Mouse (Mus musculus): Measurements from ENCODE around the gene Cox7b. TPM values are rescaled to one million over a fixed set of nuclear protein-coding genes. Genes with fewer than 3 reads are reported as not detected.
"Not testable (repeated sequence)": the region's sequence is repeated elsewhere in the genome, so short reads cannot be mapped to it uniquely, and the experiment has no call there.

The Cox7b gene
- 100 to 1,000 TPM; 315 to 325 TPM for total RNA-seq (2021)

- DNase-seq (ENCODE audit: extremely low spot score in 1 of 2, low spot score in 1 of 2), result peak; percentile 43 to 64
These were observed at the start of gene Cox7b for GRCm38 (mm10) chrX:106015571-106016322. Cox7b (plus strand) TSS chrX:106015700.

- DNase-seq (ENCODE audit: extremely low spot score in 1 of 2, low spot score in 1 of 2), result no peak
These were observed 13.9 kb upstream of the Cox7b start for GRCm38 (mm10) chrX:106001605-106002004.

GRCm38 (mm10) chrX:106010762-106011161 lies 4.7 kb upstream of the Cox7b start:
- no peak for DNase-seq (ENCODE audit: extremely low spot score in 1 of 2, low spot score in 1 of 2)

GRCm38 (mm10) chrX:106011465-106012159 lies 3.9 kb upstream of the Cox7b start, which contains the start of gene Magt1:
Magt1 (minus strand) TSS chrX:106011906.
- DNase-seq (ENCODE audit: extremely low spot score in 1 of 2, low spot score in 1 of 2), result peak; percentile 19 to 52

- no peak for DNase-seq (ENCODE audit: extremely low spot score in 1 of 2, low spot score in 1 of 2)
These were observed 2.9 kb upstream of the Cox7b start for GRCm38 (mm10) chrX:106012559-106012958.

GRCm38 (mm10) chrX:106013217-106013616 lies 2.3 kb upstream of the Cox7b start:
- peak; percentile 12 to 56 for DNase-seq (ENCODE audit: extremely low spot score in 1 of 2, low spot score in 1 of 2)

GRCm38 (mm10) chrX:106014741-106015377 lies 641 bp upstream of the Cox7b start:
- DNase-seq (ENCODE audit: extremely low spot score in 1 of 2, low spot score in 1 of 2), result not testable (repeated sequence)

GRCm38 (mm10) chrX:106017102-106017501 lies 1.6 kb downstream of the Cox7b start:
- DNase-seq (ENCODE audit: extremely low spot score in 1 of 2, low spot score in 1 of 2), result no peak

- no peak for DNase-seq (ENCODE audit: extremely low spot score in 1 of 2, low spot score in 1 of 2)
These were observed 2.0 kb downstream of the Cox7b start for GRCm38 (mm10) chrX:106017516-106017915.

- peak; percentile 62 to 80 for DNase-seq (ENCODE audit: extremely low spot score in 1 of 2, low spot score in 1 of 2)
These were observed 11.2 kb downstream of the Cox7b start, which contains the start of gene Atp7a for GRCm38 (mm10) chrX:106026418-106027342. Atp7a (plus strand) TSS chrX:106027276.

- no peak for DNase-seq (ENCODE audit: extremely low spot score in 1 of 2, low spot score in 1 of 2)
These were observed 11.8 kb downstream of the Cox7b start for GRCm38 (mm10) chrX:106027343-106027674.

GRCm38 (mm10) chrX:106030176-106030575 lies 14.7 kb downstream of the Cox7b start:
- DNase-seq (ENCODE audit: extremely low spot score in 1 of 2, low spot score in 1 of 2), result no peak

GRCm38 (mm10) chrX:106031124-106031523 lies 15.6 kb downstream of the Cox7b start:
- DNase-seq (ENCODE audit: extremely low spot score in 1 of 2, low spot score in 1 of 2), result no peak

GRCm38 (mm10) chrX:106035727-106036126 lies 20.2 kb downstream of the Cox7b start:
- no peak for DNase-seq (ENCODE audit: extremely low spot score in 1 of 2, low spot score in 1 of 2)

- DNase-seq (ENCODE audit: extremely low spot score in 1 of 2, low spot score in 1 of 2), result no peak
These were observed 21.8 kb downstream of the Cox7b start for GRCm38 (mm10) chrX:106037185-106037752.

GRCm38 (mm10) chrX:106043863-106044617 lies 28.5 kb downstream of the Cox7b start:
- no peak for DNase-seq (ENCODE audit: extremely low spot score in 1 of 2, low spot score in 1 of 2)

GRCm38 (mm10) chrX:106045455-106045854 lies 30.0 kb downstream of the Cox7b start:
- DNase-seq (ENCODE audit: extremely low spot score in 1 of 2, low spot score in 1 of 2), result no peak

- DNase-seq (ENCODE audit: extremely low spot score in 1 of 2, low spot score in 1 of 2), result no peak
These were observed 30.4 kb downstream of the Cox7b start for GRCm38 (mm10) chrX:106045928-106046327.

- no peak for DNase-seq (ENCODE audit: extremely low spot score in 1 of 2, low spot score in 1 of 2)
These were observed 32.7 kb downstream of the Cox7b start for GRCm38 (mm10) chrX:106048191-106048590.
